Mouse (Mus musculus) kidney, postnatal 0 days (tissue): Measurements from ENCODE around the gene Sars. TPM values are rescaled to one million over a fixed set of nuclear protein-coding genes. Genes with fewer than 3 reads are reported as not detected.
A peak's percentile ranks its signal among the peaks of the same experiment; 100 is the strongest.

Experiments used
- ATAC-seq: fragments of 200-750 bp; cut with Nextera tagmentation; replicated peaks from 2 replicates; pipeline ENCODE4 v1.8.0; 2017; ENCODE audit warnings: low read depth, moderate number of reproducible peaks, moderate TSS enrichment, moderate library complexity; ENCODE audit not compliant: low FRiP score
- DNase-seq: peaks from one replicate; pipeline ENCODE4 v3.0.0-alpha.2; 2016; ENCODE audit warnings: low spot score
- H3K27ac ChIP-seq: fragments of 300-500 bp; sonication (generic); 2 replicates; pipeline ENCODE4 v1.5.1; 2014; ENCODE audit warnings: mild to moderate bottlenecking
- H3K27me3 ChIP-seq: fragments of 300-500 bp; sonication (generic); 2 replicates; pipeline ENCODE4 v1.6.1; 2014; ENCODE audit warnings: low read length, mixed read lengths; ENCODE audit not compliant: insufficient read depth
- H3K36me3 ChIP-seq: fragments of 300-500 bp; sonication (generic); 2 replicates; pipeline ENCODE4 v1.6.1; 2014; ENCODE audit warnings: low read length, mixed read lengths; ENCODE audit not compliant: insufficient read depth
- H3K4me1 ChIP-seq: fragments of 300-500 bp; sonication (generic); replicated peaks from 2 replicates; pipeline ENCODE4 v1.6.1; 2014; ENCODE audit warnings: antibody characterized with exemption, low read length, mixed read lengths; ENCODE audit not compliant: insufficient read depth
- H3K4me2 ChIP-seq: fragments of 300-500 bp; sonication (generic); 2 replicates; pipeline ENCODE4 v1.6.1; 2014; ENCODE audit warnings: mild to moderate bottlenecking, low read length, moderate library complexity, mixed read lengths
- H3K4me3 ChIP-seq: fragments of 300-500 bp; sonication (generic); replicated peaks from 2 replicates; pipeline ENCODE4 v1.5.1; 2014; ENCODE audit warnings: low read depth, low read length
- H3K9ac ChIP-seq: fragments of 300-500 bp; sonication (generic); 2 replicates; pipeline ENCODE4 v1.6.1; 2014; ENCODE audit warnings: low read depth, low read length
- H3K9me3 ChIP-seq: fragments of 300-500 bp; sonication (generic); replicated peaks from 2 replicates; pipeline ENCODE4 v1.6.1; 2016; ENCODE audit warnings: low read length, inconsistent platforms, mixed read lengths
- CTCF ChIP-seq: IDR thresholded peaks from 2 replicates; pipeline ENCODE4 v1.5.1; 2016; ENCODE audit warnings: antibody characterized with exemption, low read depth, mild to moderate bottlenecking, moderate library complexity
- WGBS: fragments of 180-500 bp; shearing (Covaris S2); extraction: QIAGEN DNeasy Blood & Tissue Kit; methylation state at CpG from one replicate; pipeline ENCODE4 v1.1.7; 2014; 5-methylcytosine and 5-hydroxymethylcytosine counted together
- polyA plus RNA-seq: library from polyadenylated mRNA; unstranded; fragments of >200 nt; fragmentation: Nextera tagmentation; extraction: Ambion mirVana; gene quantifications from 2 replicates; pipeline ENCODE4 v1.2.1, GENCODE M21; 2015

Sars gene
- polyA plus RNA-seq, 1 experiment from 2014 or later, result 118 TPM

DNA sequence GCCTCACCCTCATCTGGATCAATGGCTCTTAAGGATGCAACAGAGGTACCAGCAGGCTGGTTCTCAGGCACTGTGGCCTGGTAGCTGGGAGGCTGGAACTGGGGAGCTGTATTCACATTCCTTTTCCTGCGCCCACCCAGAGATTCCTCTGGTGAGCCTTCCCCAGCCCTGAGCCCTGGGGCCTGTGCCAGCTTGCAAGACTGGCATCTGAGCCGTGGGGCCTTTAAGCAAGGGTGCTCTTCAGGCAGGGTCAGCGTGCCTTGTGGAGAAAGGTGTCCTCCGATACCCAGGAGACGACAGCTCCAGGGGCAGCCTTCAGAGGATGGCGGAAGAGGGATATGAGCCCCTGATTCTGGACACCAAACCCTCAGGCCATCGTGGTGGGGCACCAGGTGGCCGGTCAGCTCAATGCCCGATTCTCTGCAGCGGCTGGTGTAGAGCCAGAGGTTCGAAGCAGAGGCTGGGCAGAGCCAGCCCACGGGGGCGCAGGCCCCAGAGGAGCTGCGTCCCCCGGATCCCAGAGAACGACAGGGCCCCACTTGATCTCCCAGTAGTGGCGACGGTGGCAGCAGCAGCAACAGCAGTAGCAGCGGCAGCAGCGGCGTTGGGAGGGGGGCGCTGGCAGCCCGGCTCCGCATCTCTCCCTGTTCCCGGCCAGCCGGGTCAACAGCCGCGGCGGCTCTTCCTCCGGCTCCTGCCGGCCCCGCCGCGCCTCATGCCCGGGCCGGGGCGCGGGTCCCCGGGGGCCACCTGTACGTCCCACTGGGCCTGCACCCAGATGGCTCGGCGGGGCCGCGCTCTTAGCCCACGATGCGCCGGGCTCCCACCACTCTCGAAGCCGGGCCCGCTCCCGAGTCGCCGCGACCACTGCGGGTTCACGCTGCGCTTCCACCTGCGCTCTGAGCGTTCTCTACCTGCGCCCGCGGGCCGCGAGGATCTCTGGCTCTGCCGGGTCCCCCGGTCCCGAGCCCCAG is 29.9 kb downstream of the Sars start, which contains the start of gene Celsr2:
Gene Celsr2 (minus strand): TSS at position 696 of the 974 bp plus-strand sequence.
- Histone ChIP-seq H3K27ac (peak within 1 kb of the TSS; percentile 80), H3K4me1 (peaks cover 22% of the 10 kb centered on the region), H3K4me2 (peak within 1 kb of the TSS; percentile 93), H3K9me3 (no peaks in the 10 kb centered on the region), H3K4me3 (peak within 1 kb of the TSS; percentile 53), H3K9ac (peak within 1 kb of the TSS; percentile 78), H3K36me3 (peaks cover 13% of the 10 kb centered on the region; the same call in 1 of the 2 replicates), H3K27me3 (no peaks in the 10 kb centered on the region)
- TF ChIP-seq CTCF, result no peak
- DNase-seq, result peak; percentile 48
- WGBS, result 7% methylated on average over 48 of the region's 67 CpGs
- ATAC-seq, result no peak

DNA sequence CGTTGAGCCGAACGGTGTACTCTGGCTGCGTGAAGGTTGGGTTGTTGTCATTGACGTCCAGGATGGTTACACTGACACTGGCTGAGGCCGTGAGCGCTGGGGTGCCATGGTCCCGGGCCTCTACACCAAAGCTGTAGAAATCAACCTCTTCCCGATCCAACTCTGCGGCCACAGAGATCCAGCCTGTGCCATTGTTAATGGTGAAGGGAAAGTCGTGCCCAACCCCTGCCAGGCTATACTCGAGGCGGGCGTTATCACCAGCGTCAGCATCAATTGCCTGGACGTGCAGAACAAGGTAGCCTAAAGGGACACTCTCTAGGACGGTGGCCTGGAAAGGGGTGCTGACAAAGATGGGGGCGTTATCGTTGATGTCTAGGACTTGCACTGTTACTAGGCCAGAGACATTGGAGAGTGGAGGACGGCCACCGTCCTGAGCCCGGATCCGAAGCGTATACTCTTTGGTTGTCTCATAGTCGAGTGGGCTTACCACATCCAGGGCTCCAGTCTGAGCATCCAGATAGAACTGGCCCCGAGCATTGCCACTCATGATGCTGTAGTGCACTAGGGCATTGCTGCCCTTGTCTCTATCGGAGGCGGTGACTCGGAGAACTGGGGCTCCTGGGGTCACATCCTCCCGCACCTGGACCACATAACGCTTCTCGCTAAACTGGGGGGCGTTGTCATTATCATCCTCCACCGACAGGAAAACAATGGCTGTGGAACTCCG is 31.2 kb downstream of the Sars start:
- Histone ChIP-seq H3K27me3 (no peaks in the 10 kb centered on the region), H3K27ac (no peak overlapping the region), H3K9me3 (no peaks in the 10 kb centered on the region), H3K4me1 (peaks cover 29% of the 10 kb centered on the region), H3K36me3 (peaks cover 13% of the 10 kb centered on the region; the same call in 1 of the 2 replicates), H3K4me2 (no peak overlapping the region), H3K4me3 (no peak overlapping the region), H3K9ac (no peak overlapping the region)
- 97% methylated on average over 35 of the region's 35 CpGs for WGBS
- ATAC-seq (no peak), DNase-seq (no peak)
- no peak for TF ChIP-seq CTCF

GRCm38 (mm10) chr3:108411754-108412121 is 33.3 kb downstream of the Sars start:
- WGBS, result 40% methylated on average over 8 of the region's 8 CpGs
- Histone ChIP-seq H3K9ac (peak overlapping the region; percentile 44; the same call in 1 of the 2 replicates), H3K27me3 (no peaks in the 10 kb centered on the region), H3K4me1 (peaks cover 29% of the 10 kb centered on the region), H3K4me2 (peak overlapping the region; percentile 41), H3K4me3 (no peak overlapping the region), H3K27ac (peak overlapping the region; percentile 97), H3K9me3 (no peaks in the 10 kb centered on the region), H3K36me3 (peaks cover 13% of the 10 kb centered on the region; the same call in 1 of the 2 replicates)
- TF ChIP-seq CTCF, result no peak
- DNase-seq, result peak; percentile 73
- peak; percentile 83 for ATAC-seq

GRCm38 (mm10) chr3:108411026-108411753 is 33.8 kb downstream of the Sars start:
- 27% methylated on average over 5 of the region's 5 CpGs for WGBS
- Histone ChIP-seq H3K4me3 (no peak overlapping the region), H3K9ac (peak overlapping the region; percentile 44; the same call in 1 of the 2 replicates), H3K9me3 (no peaks in the 10 kb centered on the region), H3K4me2 (peak overlapping the region; percentile 41), H3K27ac (peak overlapping the region; percentile 97), H3K36me3 (peaks cover 19% of the 10 kb centered on the region; the same call in 1 of the 2 replicates), H3K4me1 (peaks cover 29% of the 10 kb centered on the region), H3K27me3 (no peaks in the 10 kb centered on the region)
- DNase-seq, result peak; percentile 81
- peak; percentile 79 for ATAC-seq
- TF ChIP-seq CTCF, result no peak

DNA sequence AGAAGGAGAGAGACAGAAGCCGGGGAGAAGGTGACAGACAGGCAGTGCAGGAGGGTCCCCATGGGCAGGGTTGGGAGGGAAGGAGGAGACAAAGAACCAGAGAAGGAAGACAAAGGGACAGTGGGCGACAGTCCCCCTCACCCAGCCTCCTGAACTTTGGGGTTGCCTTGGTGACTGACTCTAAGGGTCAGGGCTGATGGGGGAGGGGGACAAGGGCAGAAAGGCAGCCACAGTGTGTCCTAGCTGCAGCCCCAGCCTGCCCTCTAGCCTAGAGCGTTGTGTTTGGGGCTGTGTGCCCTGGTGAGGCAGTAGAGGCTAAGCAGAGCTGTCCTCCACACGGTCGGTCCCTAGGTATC is 34.7 kb downstream of the Sars start:
- Histone ChIP-seq H3K4me1 (peaks cover 29% of the 10 kb centered on the region), H3K9ac (peak overlapping the region; percentile 44; the same call in 1 of the 2 replicates), H3K9me3 (no peaks in the 10 kb centered on the region), H3K27ac (peak overlapping the region; percentile 97), H3K4me2 (peak overlapping the region; percentile 41), H3K4me3 (no peak overlapping the region), H3K27me3 (no peaks in the 10 kb centered on the region), H3K36me3 (peaks cover 19% of the 10 kb centered on the region; the same call in 1 of the 2 replicates)
- DNase-seq, result no peak
- TF ChIP-seq CTCF, result no peak
- WGBS, result 26% methylated on average over 5 of the region's 5 CpGs
- ATAC-seq, result no peak; the same call in 1 of the 2 replicates
